Mouse (Mus musculus) heart, embryonic 12.5 days (tissue): ENCODE results near the gene Crygn. TPM values are rescaled to one million over a fixed set of nuclear protein-coding genes. Genes with fewer than 3 reads are reported as not detected.
A peak's percentile ranks its signal among the peaks of the same experiment; 100 is the strongest.

Experiments
- ATAC-seq: fragments of 200-750 bp; cut with Nextera tagmentation; 2 replicates; pipeline ENCODE4 v1.8.0; 2017; ENCODE audit warnings: moderate TSS enrichment, moderate library complexity; ENCODE audit not compliant: insufficient number of reproducible peaks, low FRiP score
- H3K27ac ChIP-seq: fragments of 300-500 bp; sonication (generic); 2 replicates; pipeline ENCODE4 v1.5.1; 2016; ENCODE audit warnings: mild to moderate bottlenecking, moderate library complexity; ENCODE audit not compliant: poor library complexity, severe bottlenecking
- H3K27me3 ChIP-seq: fragments of 300-500 bp; sonication (generic); replicated peaks from 2 replicates; pipeline ENCODE4 v1.6.1; 2016; ENCODE audit warnings: mild to moderate bottlenecking, moderate library complexity
- H3K36me3 ChIP-seq: fragments of 300-500 bp; sonication (generic); 2 replicates; pipeline ENCODE4 v1.6.1; 2016; ENCODE audit warnings: mild to moderate bottlenecking, moderate library complexity
- H3K4me1 ChIP-seq: fragments of 300-500 bp; sonication (generic); replicated peaks from 2 replicates; pipeline ENCODE4 v1.6.1; 2016; ENCODE audit warnings: mild to moderate bottlenecking
- H3K4me2 ChIP-seq: fragments of 300-500 bp; sonication (generic); 2 replicates; pipeline ENCODE4 v1.6.1; 2016; ENCODE audit warnings: mild to moderate bottlenecking, moderate library complexity
- H3K4me3 ChIP-seq: fragments of 300-500 bp; sonication (generic); 2 replicates; pipeline ENCODE4 v1.5.1; 2016; ENCODE audit warnings: mild to moderate bottlenecking
- H3K9ac ChIP-seq: fragments of 300-500 bp; sonication (generic); 2 replicates; pipeline ENCODE4 v1.6.1; 2016; ENCODE audit warnings: mild to moderate bottlenecking, moderate library complexity
- H3K9me3 ChIP-seq: fragments of 300-500 bp; sonication (generic); replicated peaks from 2 replicates; pipeline ENCODE4 v1.6.1; 2016; ENCODE audit warnings: mild to moderate bottlenecking, moderate library complexity
- WGBS: fragments of 180-500 bp; shearing (Covaris S2); methylation state at CpG from one replicate; pipeline ENCODE4 v1.1.7; 2016; 5-methylcytosine and 5-hydroxymethylcytosine counted together
- polyA plus RNA-seq: library from polyadenylated mRNA; unstranded; fragments of >200 nt; fragmentation: Nextera tagmentation; extraction: Ambion mirVana; gene quantifications from 2 replicates; pipeline ENCODE4 v1.2.1, GENCODE M21; 2016

Crygn gene
- polyA plus RNA-seq, 1 experiment from 2014 or later, result 2.7 TPM

GRCm38 (mm10) chr5:24747533-24747932 is 10.3 kb downstream of the Crygn start:
- H3K4me1 ChIP-seq, result peaks cover 37% of the 10 kb centered on the region
- no peaks in the 10 kb centered on the region for H3K36me3 ChIP-seq
- 0 out of 2 replicates have a peak, but pooled peaks cover 3% of the 10 kb centered on the region for H3K27me3 ChIP-seq
- no peak overlapping the region for H3K4me3 ChIP-seq
- no peak overlapping the region for H3K9ac ChIP-seq
- no peak overlapping the region for H3K27ac ChIP-seq
- WGBS, result 17% methylated on average over 6 of the region's 6 CpGs
- no peaks in the 10 kb centered on the region for H3K9me3 ChIP-seq
- H3K4me2 ChIP-seq, result no peak overlapping the region
- no peak for ATAC-seq

GRCm38 (mm10) chr5:24743956-24744355 is 13.9 kb downstream of the Crygn start:
- Histone ChIP-seq H3K27me3 (0 out of 2 replicates have a peak, but pooled peaks cover 3% of the 10 kb centered on the region), H3K4me3 (no peak overlapping the region), H3K27ac (no peak overlapping the region), H3K9ac (no peak overlapping the region), H3K4me2 (no peak overlapping the region), H3K36me3 (no peaks in the 10 kb centered on the region), H3K4me1 (peaks cover 34% of the 10 kb centered on the region), H3K9me3 (no peaks in the 10 kb centered on the region)
- WGBS, result 88% methylated on average over 10 of the region's 10 CpGs
- no peak for ATAC-seq

- Histone ChIP-seq H3K4me1 (peaks cover 23% of the 10 kb centered on the region), H3K9ac (no peak overlapping the region; the same call in 1 of the 2 replicates), H3K4me3 (no peak overlapping the region), H3K4me2 (no peak overlapping the region), H3K27me3 (0 out of 2 replicates have a peak, but pooled peaks cover 3% of the 10 kb centered on the region), H3K9me3 (no peaks in the 10 kb centered on the region), H3K27ac (0 out of 2 replicates have a peak overlapping the region, but pooled peaks have one; percentile 10), H3K36me3 (no peaks in the 10 kb centered on the region)
- 58% methylated on average over 15 of the region's 15 CpGs for WGBS
- ATAC-seq, result no peak
Observed at GRCm38 (mm10) chr5:24741172-24741885, 16.5 kb downstream of the Crygn start.

- no peaks in the 10 kb centered on the region for H3K27me3 ChIP-seq
- ATAC-seq, result peak; percentile 76; the same call in 1 of the 2 replicates
- H3K36me3 ChIP-seq, result no peaks in the 10 kb centered on the region
- peaks cover 23% of the 10 kb centered on the region for H3K4me1 ChIP-seq
- 0 out of 2 replicates have a peak overlapping the region, but pooled peaks have one; percentile 3 for H3K4me3 ChIP-seq
- WGBS, result 13% methylated on average over 15 of the region's 15 CpGs
- peak overlapping the region; percentile 13; the same call in 1 of the 2 replicates for H3K9ac ChIP-seq
- no peaks in the 10 kb centered on the region for H3K9me3 ChIP-seq
- peak overlapping the region; percentile 58 for H3K4me2 ChIP-seq
- peak overlapping the region; percentile 74 for H3K27ac ChIP-seq
Observed at GRCm38 (mm10) chr5:24739141-24739753, 18.6 kb downstream of the Crygn start.

- H3K27ac ChIP-seq, result peak overlapping the region; percentile 74
- H3K4me1 ChIP-seq, result peaks cover 24% of the 10 kb centered on the region
- no peaks in the 10 kb centered on the region for H3K27me3 ChIP-seq
- no peak overlapping the region for H3K9ac ChIP-seq
- no peak overlapping the region for H3K4me3 ChIP-seq
- WGBS, result 64% methylated on average over 1 of the region's 1 CpGs
- no peak overlapping the region for H3K4me2 ChIP-seq
- no peaks in the 10 kb centered on the region for H3K36me3 ChIP-seq
- ATAC-seq, result no peak
- H3K9me3 ChIP-seq, result no peaks in the 10 kb centered on the region
Observed at GRCm38 (mm10) chr5:24738517-24738916, 19.3 kb downstream of the Crygn start.

- Histone ChIP-seq H3K27me3 (no peaks in the 10 kb centered on the region), H3K4me2 (no peak overlapping the region), H3K9me3 (no peaks in the 10 kb centered on the region), H3K4me3 (no peak overlapping the region), H3K27ac (no peak overlapping the region), H3K4me1 (peaks cover 33% of the 10 kb centered on the region), H3K9ac (no peak overlapping the region), H3K36me3 (no peaks in the 10 kb centered on the region)
- WGBS, result 87% methylated on average over 10 of the region's 10 CpGs
- no peak for ATAC-seq
Observed at GRCm38 (mm10) chr5:24737595-24737994, 20.2 kb downstream of the Crygn start.

- no peak overlapping the region for H3K9ac ChIP-seq
- no peak overlapping the region for H3K27ac ChIP-seq
Observed at GRCm38 (mm10) chr5:24733771-24734426, 23.9 kb downstream of the Crygn start.

GRCm38 (mm10) chr5:24733134-24733533 is 24.7 kb downstream of the Crygn start:
- Histone ChIP-seq H3K27me3 (peaks cover 17% of the 10 kb centered on the region), H3K9me3 (no peaks in the 10 kb centered on the region), H3K36me3 (no peaks in the 10 kb centered on the region), H3K4me2 (peak overlapping the region; percentile 39; the same call in 1 of the 2 replicates), H3K9ac (no peak overlapping the region), H3K4me3 (no peak overlapping the region), H3K4me1 (peaks cover 39% of the 10 kb centered on the region), H3K27ac (peak overlapping the region; percentile 42)
- 0 out of 2 replicates have a peak, but pooled peaks have one; percentile 27 for ATAC-seq
- 4% methylated on average over 8 of the region's 8 CpGs for WGBS

More at GRCm38 (mm10) chr5:24733771-24734426, 23.9 kb downstream of the Crygn start:
- peaks cover 17% of the 10 kb centered on the region for H3K27me3 ChIP-seq
- no peaks in the 10 kb centered on the region for H3K36me3 ChIP-seq
- no peak overlapping the region for H3K4me2 ChIP-seq
- peaks cover 43% of the 10 kb centered on the region for H3K4me1 ChIP-seq
- WGBS, result 51% methylated on average over 7 of the region's 7 CpGs
- no peaks in the 10 kb centered on the region for H3K9me3 ChIP-seq
- H3K4me3 ChIP-seq, result no peak overlapping the region
- no peak for ATAC-seq

- Histone ChIP-seq H3K4me3 (peak overlapping the region; percentile 55), H3K4me1 (peaks cover 48% of the 10 kb centered on the region), H3K9ac (peak overlapping the region; percentile 74), H3K36me3 (no peaks in the 10 kb centered on the region), H3K27me3 (peaks cover 17% of the 10 kb centered on the region), H3K9me3 (no peaks in the 10 kb centered on the region), H3K4me2 (peak overlapping the region; percentile 91), H3K27ac (no peak overlapping the region)
- no peak for ATAC-seq
- 3% methylated on average over 15 of the region's 15 CpGs for WGBS
Observed at GRCm38 (mm10) chr5:24730986-24731385, 26.8 kb downstream of the Crygn start.

- H3K4me3 ChIP-seq, result peak within 1 kb of the TSS; percentile 55
- H3K36me3 ChIP-seq, result no peaks in the 10 kb centered on the region
- H3K4me1 ChIP-seq, result peaks cover 53% of the 10 kb centered on the region
- H3K9ac ChIP-seq, result peak within 1 kb of the TSS; percentile 74
- WGBS, result under 1% methylated on average over 23 of the region's 23 CpGs
- H3K27me3 ChIP-seq, result peaks cover 17% of the 10 kb centered on the region
- no peak within 1 kb of the TSS for H3K27ac ChIP-seq
- ATAC-seq, result peak; percentile 9; the same call in 1 of the 2 replicates
- peak within 1 kb of the TSS; percentile 91 for H3K4me2 ChIP-seq
- H3K9me3 ChIP-seq, result no peaks in the 10 kb centered on the region
Observed at GRCm38 (mm10) chr5:24730488-24730871, 27.3 kb downstream of the Crygn start, which contains the start of gene Wdr86. TSS of gene Wdr86 (minus strand) at chr5:24730727.
